27 mouse cellular contexts compared by ENCODE assay signal in genomic region chr6:82689474-82689873, GRCm38 (mm10). TPM values are rescaled to one million over a fixed set of nuclear protein-coding genes. Genes with fewer than 3 reads are reported as not detected.
DNase-seq lines count a peak whose midpoint lies in the region; ATAC-seq and TF ChIP-seq lines count a peak whose summit lies in the region.
"Had no signal": no experiment of that assay in that cellular context is flagged by ENCODE, and none has a peak within 500 bp of the region (broad histone marks: within the 10 kb centered on the region; RNA-seq: fewer than 3 reads in every experiment).

No protein-coding gene starts in this region.

- H3K4me3 ChIP-seq in heart, embryonic 11.5 days (ENCODE audit: low read depth, low read length): no peak overlapping the region
- peak overlapping the region; percentile 52 for H3K4me3 ChIP-seq in E14TG2a.4 (replicated peaks; ENCODE audit: low read length)
- H3K4me3 ChIP-seq in ES-E14 (ENCODE audit: insufficient read depth in 1 of 2, low read depth in 1 of 2, low read length in 2 of 2, poor library complexity in 1 of 2, severe bottlenecking in 1 of 2): no peak overlapping the region
- H3K4me3 ChIP-seq: embryonic facial prominence, embryonic 13.5 days; embryonic facial prominence, embryonic 15.5 days; erythroblast, embryonic 14.5 days; forebrain, embryonic 10.5 days; forebrain, embryonic 12.5 days had no signal

- H3K4me2 ChIP-seq in heart, embryonic 11.5 days: no peak overlapping the region
- H3K4me2 ChIP-seq: embryonic facial prominence, embryonic 13.5 days; embryonic facial prominence, embryonic 15.5 days; forebrain, embryonic 12.5 days had no signal

- no peak for ATAC-seq in heart, embryonic 11.5 days (replicated peaks; ENCODE audit: insufficient number of reproducible peaks, low FRiP score, low TSS enrichment)
- ATAC-seq: activated CD4-positive, CD25-positive, alpha-beta regulatory T cell, adult 4 months; CD4-positive, CD25-positive, alpha-beta regulatory T cell, adult 4 months; forebrain, embryonic 14.5 days; forebrain, embryonic 16.5 days; Patski had no signal

- no peaks in the 10 kb centered on the region for H3K36me3 ChIP-seq in heart, embryonic 11.5 days (ENCODE audit: control insufficient read depth, insufficient read depth, low read length)
- H3K36me3 ChIP-seq in E14TG2a.4 (ENCODE audit: insufficient read depth, low read length) (peaks cover 63% of the 10 kb centered on the region), ES-E14 (ENCODE audit: control insufficient read depth, insufficient read depth, low read length, poor library complexity, severe bottlenecking) (no peaks in the 10 kb centered on the region)
- H3K36me3 ChIP-seq: embryonic facial prominence, embryonic 13.5 days; embryonic facial prominence, embryonic 15.5 days; forebrain, embryonic 10.5 days; forebrain, embryonic 12.5 days had no signal

- no peak for TF ChIP-seq CTCF in E14TG2a.4 (conservative IDR thresholded peaks at IDR 0.05; ENCODE audit: low read length)

- WGBS in heart, embryonic 11.5 days (ENCODE audit: insufficient replicate concordance): 71% methylated on average over 4 of the region's 4 CpGs

- no peaks in the 10 kb centered on the region for H3K27me3 ChIP-seq in heart, embryonic 11.5 days (ENCODE audit: control insufficient read depth, insufficient read depth, low read length)
- H3K27me3 ChIP-seq in E14TG2a.4 (ENCODE audit: insufficient read depth, low read length): no peaks in the 10 kb centered on the region
- H3K27me3 ChIP-seq: CH12.LX; embryonic facial prominence, embryonic 13.5 days; embryonic facial prominence, embryonic 15.5 days; forebrain, embryonic 12.5 days; Patski had no signal

- H3K9ac ChIP-seq in heart, embryonic 11.5 days (ENCODE audit: low read depth, low read length): no peak overlapping the region
- H3K9ac ChIP-seq in ES-E14 (ENCODE audit: insufficient read depth, low read depth, low read length, poor library complexity, severe bottlenecking): no peak overlapping the region
- H3K9ac ChIP-seq: embryonic facial prominence, embryonic 13.5 days; embryonic facial prominence, embryonic 15.5 days; forebrain, embryonic 12.5 days had no signal

- no peak overlapping the region for H3K27ac ChIP-seq in heart, embryonic 11.5 days (ENCODE audit: low read depth, low read length)
- peak overlapping the region; percentile 92; the same call in 1 of the 2 replicates for H3K27ac ChIP-seq in ES-E14 (ENCODE audit: insufficient read depth, low read depth, low read length, poor library complexity, severe bottlenecking)
- H3K27ac ChIP-seq: embryonic facial prominence, embryonic 13.5 days; embryonic facial prominence, embryonic 15.5 days; forebrain, embryonic 12.5 days had no signal

- no peaks in the 10 kb centered on the region for H3K9me3 ChIP-seq in heart, embryonic 11.5 days (replicated peaks; ENCODE audit: control insufficient read depth, low read length)
- peaks cover 17% of the 10 kb centered on the region for H3K9me3 ChIP-seq in E14TG2a.4 (ENCODE audit: low read length)
- H3K9me3 ChIP-seq in ES-E14 (ENCODE audit: control insufficient read depth, insufficient read depth, low read depth, low read length): no peaks in the 10 kb centered on the region
- H3K9me3 ChIP-seq: embryonic facial prominence, embryonic 13.5 days; embryonic facial prominence, embryonic 15.5 days; forebrain, embryonic 10.5 days; forebrain, embryonic 12.5 days had no signal

- no peaks in the 10 kb centered on the region for H3K4me1 ChIP-seq in heart, embryonic 11.5 days (ENCODE audit: control insufficient read depth, insufficient read depth, low read length)
- H3K4me1 ChIP-seq in E14TG2a.4 (replicated peaks; ENCODE audit: low read depth, low read length) (peaks cover 88% of the 10 kb centered on the region), ES-E14 (ENCODE audit: control insufficient read depth in 2 of 2, insufficient read depth in 2 of 2, low read length in 2 of 2, poor library complexity in 1 of 2) (peaks cover 3 to 12% of the 10 kb centered on the region in 2 experiments; a peak in 2 of 4 replicates)
- H3K4me1 ChIP-seq: embryonic facial prominence, embryonic 15.5 days had no signal

- in situ Hi-C loops in ES-E14 (cut with MboI; ENCODE audit: low sequenced_read_pairs in 2 of 2, unreplicated experiment in 2 of 2): no loop called here

- DNase-seq in heart, adult 11 months: peak; percentile 12
- no peak for DNase-seq in ES-E14 (ENCODE audit: low read depth, low spot score)
- no peak for DNase-seq in cerebellum, postnatal 25 days
- no peak for DNase-seq in lung, adult 18-20 months
- DNase-seq: adrenal gland, adult 8-10 months; adrenal gland, postnatal 14 days; adrenal gland, postnatal 36 days; B cell, adult 2 months; cerebellum, adult 11-12 months; cerebellum, adult 2 months; cerebellum, adult 9-10 months; cerebellum, postnatal 10 days; cerebellum, postnatal 36 days; embryo, embryonic 11 days had no signal

TF ChIP-seq in ES-E14, 5 proteins besides CTCF, POLR2A, EP300 and RAD21:
- TF ChIP-seq ZC3H11A (IDR thresholded peaks at IDR 0.05; ENCODE audit: borderline replicate concordance, low read depth, low read length): no peak
- TF ChIP-seq CHD2 (IDR thresholded peaks at IDR 0.05; ENCODE audit: low read depth, low read length): no peak
- no peak for TF ChIP-seq HCFC1 (IDR thresholded peaks at IDR 0.05; ENCODE audit: borderline replicate concordance, insufficient read depth, low read length)
- peak; percentile 36; the same call in 1 of the 2 replicates for TF ChIP-seq ZNF384 (IDR thresholded peaks at IDR 0.05; ENCODE audit: low read depth, low read length)

RNA-seq across cellular contexts. Expression of gene Pole4, which starts 15.7 kb away (rescaled TPM):
- polyA plus RNA-seq in heart, embryonic 11.5 days (2014; fragmentation: Nextera tagmentation; extraction: Ambion mirVana): 111 and 122 TPM in 2 replicates
- 83.0 and 103 TPM in 2 replicates for total RNA-seq in ES-E14 (2012; rRNA removed)
